Mouse (Mus musculus) hindbrain, embryonic 15.5 days (tissue): ENCODE measurements around the gene Pgpep1l. TPM values are rescaled to one million over a fixed set of nuclear protein-coding genes. Genes with fewer than 3 reads are reported as not detected.

Experiments used
- ATAC-seq: fragments of 200-750 bp; cut with Nextera tagmentation; 2 replicates; pipeline ENCODE4 v1.8.0; 2017; ENCODE audit warnings: low read depth, moderate number of reproducible peaks, moderate TSS enrichment; ENCODE audit not compliant: low FRiP score
- H3K27ac ChIP-seq: fragments of 300-500 bp; sonication (generic); replicated peaks from 2 replicates; pipeline ENCODE4 v1.5.1; 2015; ENCODE audit warnings: mild to moderate bottlenecking, inconsistent platforms
- H3K27me3 ChIP-seq: fragments of 300-500 bp; sonication (generic); 2 replicates; pipeline ENCODE4 v1.6.1; 2015; ENCODE audit warnings: control low read depth, inconsistent platforms
- H3K36me3 ChIP-seq: fragments of 300-500 bp; sonication (generic); 2 replicates; pipeline ENCODE4 v1.6.1; 2015; ENCODE audit warnings: control low read depth, inconsistent platforms
- H3K4me1 ChIP-seq: fragments of 300-500 bp; sonication (generic); replicated peaks from 2 replicates; pipeline ENCODE4 v1.6.1; 2015; ENCODE audit warnings: control low read depth, inconsistent platforms
- H3K4me2 ChIP-seq: fragments of 300-500 bp; sonication (generic); 2 replicates; pipeline ENCODE4 v1.6.1; 2015; ENCODE audit warnings: moderate library complexity, mild to moderate bottlenecking, inconsistent platforms
- H3K4me3 ChIP-seq: fragments of 300-500 bp; sonication (generic); 2 replicates; pipeline ENCODE4 v1.5.1; 2015; ENCODE audit warnings: mild to moderate bottlenecking, inconsistent platforms
- H3K9ac ChIP-seq: fragments of 300-500 bp; sonication (generic); 2 replicates; pipeline ENCODE4 v1.6.1; 2015; ENCODE audit warnings: inconsistent platforms
- H3K9me3 ChIP-seq: fragments of 300-500 bp; sonication (generic); 2 replicates; pipeline ENCODE4 v1.6.1; 2016; ENCODE audit warnings: control low read depth, inconsistent platforms
- WGBS: fragments of 180-500 bp; shearing (Covaris S2); methylation state at CpG from one replicate; pipeline ENCODE4 v1.1.7; 2015; 5-methylcytosine and 5-hydroxymethylcytosine counted together
- polyA plus RNA-seq: library from polyadenylated mRNA; unstranded; fragments of >200 nt; fragmentation: Nextera tagmentation; extraction: Ambion mirVana; gene quantifications from 2 replicates; pipeline ENCODE4 v1.2.1, GENCODE M21; 2015

The Pgpep1l gene
- polyA plus RNA-seq, 1 experiment from 2014 or later: not detected

DNA sequence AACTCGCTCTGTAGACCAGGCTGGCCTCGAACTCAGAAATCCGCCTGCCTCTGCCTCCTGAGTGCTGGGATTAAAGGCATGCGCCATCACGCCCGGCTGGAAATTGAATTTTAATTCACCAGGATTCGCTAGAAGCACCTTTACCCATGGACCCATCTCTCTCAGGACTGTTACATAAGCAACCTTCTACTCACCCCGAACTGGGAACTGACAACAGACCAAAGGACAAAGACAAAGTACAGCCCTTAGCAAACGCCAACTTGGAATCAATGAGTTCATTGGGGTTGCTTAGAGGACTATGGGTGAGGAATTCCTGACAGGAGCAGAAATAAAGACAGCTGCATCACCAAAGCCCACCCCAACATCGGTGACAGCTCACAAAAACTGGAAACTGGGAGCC, 8.6 kb upstream of the Pgpep1l start:
- no peak for ATAC-seq
- H3K36me3 ChIP-seq: no peaks in the 10 kb centered on the region
- no peak overlapping the region for H3K27ac ChIP-seq
- no peak overlapping the region for H3K4me3 ChIP-seq
- H3K9me3 ChIP-seq: no peaks in the 10 kb centered on the region
- peaks cover 17% of the 10 kb centered on the region for H3K4me1 ChIP-seq
- H3K4me2 ChIP-seq: no peak overlapping the region
- H3K9ac ChIP-seq: no peak overlapping the region
- H3K27me3 ChIP-seq: peaks cover 9% of the 10 kb centered on the region; the same call in 1 of the 2 replicates
- 79% methylated on average over 10 of the region's 10 CpGs for WGBS

DNA sequence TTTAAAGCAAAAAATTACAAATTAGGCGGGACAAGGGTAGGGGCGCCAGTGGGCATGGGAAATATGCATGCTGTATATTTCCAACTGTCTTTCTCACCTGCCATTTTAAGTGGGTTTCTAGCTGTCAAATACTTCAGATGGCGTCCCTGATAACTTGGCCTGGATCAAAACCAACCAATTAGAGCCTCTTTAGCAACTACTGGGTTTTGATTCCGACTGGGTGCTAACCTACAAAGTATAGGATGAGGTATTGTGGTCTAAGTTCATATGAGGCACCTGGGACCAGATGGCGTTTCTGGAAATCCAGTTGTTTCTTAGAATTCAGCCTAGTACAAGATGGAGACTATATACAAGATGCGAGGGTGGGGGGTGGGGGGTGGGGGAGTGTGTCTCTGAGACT, 7.8 kb upstream of the Pgpep1l start:
- Histone ChIP-seq H3K9ac (no peak overlapping the region), H3K27me3 (peaks cover 9% of the 10 kb centered on the region; the same call in 1 of the 2 replicates), H3K4me3 (no peak overlapping the region), H3K9me3 (no peaks in the 10 kb centered on the region), H3K4me2 (no peak overlapping the region), H3K27ac (no peak overlapping the region), H3K4me1 (peaks cover 11% of the 10 kb centered on the region), H3K36me3 (no peaks in the 10 kb centered on the region)
- ATAC-seq: no peak
- WGBS: 93% methylated on average over 6 of the region's 6 CpGs

DNA sequence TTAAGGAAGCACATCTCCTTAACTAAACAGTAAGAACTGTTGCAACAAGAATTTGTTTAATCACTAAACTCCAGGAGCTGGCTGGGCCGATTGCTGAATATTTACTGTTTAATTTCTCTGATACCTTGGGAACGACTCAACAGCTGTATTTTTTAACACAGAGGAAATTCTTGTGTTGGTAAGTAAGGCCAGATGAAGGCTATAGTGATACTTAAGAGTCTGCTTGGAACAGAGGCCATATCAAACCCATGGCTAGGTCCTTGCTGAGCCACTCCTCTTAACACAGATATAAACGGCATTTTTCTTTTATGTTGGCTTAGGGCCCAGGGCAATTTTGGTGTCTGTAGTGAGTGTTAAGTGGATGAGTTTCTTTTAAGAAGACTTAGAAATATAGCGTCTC, 6.5 kb upstream of the Pgpep1l start:
- Histone ChIP-seq H3K4me2 (no peak overlapping the region), H3K9ac (no peak overlapping the region), H3K4me1 (peaks cover 5% of the 10 kb centered on the region), H3K27me3 (peaks cover 11% of the 10 kb centered on the region; the same call in 1 of the 2 replicates), H3K9me3 (no peaks in the 10 kb centered on the region), H3K27ac (no peak overlapping the region), H3K36me3 (no peaks in the 10 kb centered on the region), H3K4me3 (no peak overlapping the region)
- no peak for ATAC-seq
- 77% methylated on average over 4 of the region's 4 CpGs for WGBS

DNA sequence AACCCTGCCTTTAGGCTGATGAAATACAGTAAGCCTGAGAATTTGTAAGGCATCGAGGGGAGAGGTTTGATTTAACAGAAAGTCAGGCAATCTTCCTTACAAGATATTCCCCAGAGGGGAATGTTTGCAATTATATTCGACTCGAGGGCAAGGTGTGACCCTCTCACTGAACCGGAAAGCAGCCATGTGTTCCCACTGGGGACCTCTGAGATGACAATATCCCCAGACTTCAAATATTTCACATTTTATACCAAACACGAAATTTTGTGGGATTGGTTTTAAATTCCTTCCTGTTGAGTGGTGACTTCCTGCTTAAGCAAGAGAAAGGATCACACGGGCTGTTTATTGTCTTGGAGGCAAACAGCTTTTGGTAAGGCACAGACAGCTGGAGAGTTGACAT, 2.7 kb upstream of the Pgpep1l start:
- Histone ChIP-seq H3K9ac (no peak overlapping the region), H3K27me3 (0 out of 2 replicates have a peak, but pooled peaks cover 7% of the 10 kb centered on the region), H3K9me3 (no peaks in the 10 kb centered on the region), H3K4me3 (no peak overlapping the region), H3K27ac (no peak overlapping the region), H3K36me3 (no peaks in the 10 kb centered on the region), H3K4me2 (0 out of 2 replicates have a peak overlapping the region, but pooled peaks have one; percentile 0), H3K4me1 (peaks cover 17% of the 10 kb centered on the region)
- 23% methylated on average over 6 of the region's 6 CpGs for WGBS
- ATAC-seq: no peak

DNA sequence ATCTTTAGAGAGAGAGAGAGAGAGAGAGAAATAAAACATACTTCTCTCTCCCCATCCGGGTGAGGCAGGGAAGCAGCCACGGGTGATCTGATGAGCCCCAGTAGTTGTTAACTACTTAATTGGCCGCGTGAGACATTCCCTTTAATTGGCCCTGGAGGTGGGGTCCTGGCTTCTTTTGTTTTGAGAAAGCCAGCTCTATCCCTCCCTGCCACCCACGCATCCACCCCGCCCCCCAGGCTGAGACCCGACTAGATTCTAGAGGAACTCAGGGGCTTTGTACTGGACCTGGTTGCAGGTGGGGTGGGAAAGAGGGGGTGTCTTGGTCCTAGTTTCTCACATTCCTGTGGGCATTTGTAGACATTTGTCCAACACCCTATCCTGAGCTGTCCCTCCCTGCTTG, 1.4 kb upstream of the Pgpep1l start:
- Histone ChIP-seq H3K27ac (no peak overlapping the region), H3K9me3 (no peaks in the 10 kb centered on the region), H3K4me3 (no peak overlapping the region), H3K36me3 (no peaks in the 10 kb centered on the region), H3K4me2 (no peak overlapping the region), H3K4me1 (peaks cover 17% of the 10 kb centered on the region), H3K9ac (no peak overlapping the region), H3K27me3 (0 out of 2 replicates have a peak, but pooled peaks cover 7% of the 10 kb centered on the region)
- WGBS: 36% methylated on average over 7 of the region's 7 CpGs
- no peak for ATAC-seq

DNA sequence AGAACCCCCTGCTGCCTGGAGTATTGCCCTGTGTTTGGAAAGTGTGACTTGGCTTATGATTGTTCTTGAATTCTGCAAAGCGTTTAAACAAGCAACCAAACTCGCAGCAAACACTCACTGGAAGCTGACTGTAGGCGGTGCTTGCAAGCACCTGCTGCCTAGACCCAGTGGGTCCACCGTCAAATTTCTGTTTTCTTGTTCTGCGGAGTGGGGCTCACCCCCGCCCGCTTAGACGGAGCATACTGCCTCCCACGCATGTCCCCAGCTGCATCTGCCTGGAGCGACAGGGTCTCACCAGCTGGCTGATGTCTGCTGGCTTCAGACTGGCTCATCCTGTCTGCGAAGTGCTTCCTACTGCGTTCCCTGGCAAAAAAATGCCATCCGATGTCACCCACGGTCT, 498 bp upstream of the Pgpep1l start:
- H3K36me3 ChIP-seq: no peaks in the 10 kb centered on the region
- H3K4me1 ChIP-seq: peaks cover 17% of the 10 kb centered on the region

DNA sequence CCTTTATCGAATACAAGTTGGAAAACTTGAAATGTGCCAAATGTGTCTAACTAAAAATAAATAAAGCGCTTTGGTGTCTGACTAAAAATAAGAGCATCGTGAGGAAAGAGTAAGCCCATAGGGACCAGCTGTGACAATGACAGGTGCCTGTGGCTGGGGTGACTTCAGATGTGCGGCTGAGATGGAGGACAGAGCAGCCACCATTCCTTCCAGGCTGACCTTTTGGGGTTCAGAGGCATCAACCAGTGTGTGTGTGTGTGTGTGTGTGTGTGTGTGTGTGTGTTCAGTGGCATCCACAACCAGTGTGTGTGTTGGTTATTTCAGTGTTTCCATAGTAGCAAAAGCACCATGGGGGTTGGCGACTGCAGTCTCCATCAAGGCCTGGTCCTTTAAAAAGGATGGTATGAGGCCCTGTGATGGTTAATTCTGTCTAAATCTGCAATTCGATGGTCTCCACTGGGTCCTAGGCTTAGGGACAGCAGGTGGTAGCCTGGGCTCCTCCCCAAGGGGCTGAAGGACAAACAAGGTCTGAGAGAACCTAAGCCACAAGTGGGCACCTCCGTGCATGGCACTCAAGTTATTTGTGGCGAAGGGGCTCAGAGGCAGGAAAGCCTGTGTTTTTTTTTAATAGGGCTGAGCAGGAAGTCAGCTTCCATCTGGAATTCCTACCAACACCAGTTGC, 546 bp downstream of the Pgpep1l start:
- no peaks in the 10 kb centered on the region for H3K9me3 ChIP-seq
- no peak overlapping the region for H3K27ac ChIP-seq
- no peak for ATAC-seq
- 57% methylated on average over 8 of the region's 8 CpGs for WGBS
- H3K36me3 ChIP-seq: no peaks in the 10 kb centered on the region
- no peak overlapping the region for H3K9ac ChIP-seq
- H3K4me3 ChIP-seq: peak overlapping the region; percentile 32
- H3K4me2 ChIP-seq: peak overlapping the region; percentile 65
- peaks cover 17% of the 10 kb centered on the region for H3K4me1 ChIP-seq
- H3K27me3 ChIP-seq: 0 out of 2 replicates have a peak, but pooled peaks cover 7% of the 10 kb centered on the region

More for the DNA sequence above, 498 bp upstream of the Pgpep1l start:
- Histone ChIP-seq H3K9me3 (no peaks in the 10 kb centered on the region), H3K9ac (no peak overlapping the region), H3K4me3 (peak overlapping the region; percentile 32), H3K27me3 (0 out of 2 replicates have a peak, but pooled peaks cover 7% of the 10 kb centered on the region), H3K4me2 (peak overlapping the region; percentile 65), H3K27ac (no peak overlapping the region)
- 11% methylated on average over 14 of the region's 14 CpGs for WGBS
- no peak for ATAC-seq

DNA sequence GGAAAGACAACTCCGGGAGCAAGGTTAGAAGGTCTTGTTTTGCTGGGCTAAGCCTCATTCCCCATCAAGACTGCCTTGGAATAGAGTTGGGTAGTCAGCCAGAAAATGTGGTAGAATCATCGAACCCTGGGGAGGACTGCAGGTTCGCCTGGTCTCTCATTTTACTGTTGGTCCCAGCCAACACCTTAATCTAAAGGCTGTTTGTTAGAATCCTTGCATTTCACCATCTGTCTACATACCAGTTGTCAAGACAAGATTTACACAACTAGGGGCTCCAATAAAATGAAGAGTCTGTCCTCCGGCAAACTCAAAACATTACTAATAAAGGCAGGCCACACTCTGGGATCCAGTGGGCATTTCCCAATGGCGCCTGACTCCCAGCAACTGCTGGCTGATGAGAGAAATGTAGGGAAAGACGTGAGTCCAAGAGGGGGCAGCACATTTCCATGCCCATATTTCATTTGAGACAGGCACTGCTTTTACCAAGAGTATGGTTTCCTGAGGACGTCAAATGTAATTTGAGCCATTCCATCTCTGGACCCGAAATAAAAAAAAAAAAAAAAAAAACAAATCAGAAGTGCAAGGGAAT, 1.3 kb downstream of the Pgpep1l start:
- Histone ChIP-seq H3K36me3 (no peaks in the 10 kb centered on the region), H3K4me2 (no peak overlapping the region), H3K27ac (no peak overlapping the region), H3K9ac (no peak overlapping the region), H3K9me3 (no peaks in the 10 kb centered on the region), H3K27me3 (0 out of 2 replicates have a peak, but pooled peaks cover 7% of the 10 kb centered on the region), H3K4me3 (no peak overlapping the region), H3K4me1 (peaks cover 17% of the 10 kb centered on the region)
- ATAC-seq: no peak
- 65% methylated on average over 8 of the region's 8 CpGs for WGBS

DNA sequence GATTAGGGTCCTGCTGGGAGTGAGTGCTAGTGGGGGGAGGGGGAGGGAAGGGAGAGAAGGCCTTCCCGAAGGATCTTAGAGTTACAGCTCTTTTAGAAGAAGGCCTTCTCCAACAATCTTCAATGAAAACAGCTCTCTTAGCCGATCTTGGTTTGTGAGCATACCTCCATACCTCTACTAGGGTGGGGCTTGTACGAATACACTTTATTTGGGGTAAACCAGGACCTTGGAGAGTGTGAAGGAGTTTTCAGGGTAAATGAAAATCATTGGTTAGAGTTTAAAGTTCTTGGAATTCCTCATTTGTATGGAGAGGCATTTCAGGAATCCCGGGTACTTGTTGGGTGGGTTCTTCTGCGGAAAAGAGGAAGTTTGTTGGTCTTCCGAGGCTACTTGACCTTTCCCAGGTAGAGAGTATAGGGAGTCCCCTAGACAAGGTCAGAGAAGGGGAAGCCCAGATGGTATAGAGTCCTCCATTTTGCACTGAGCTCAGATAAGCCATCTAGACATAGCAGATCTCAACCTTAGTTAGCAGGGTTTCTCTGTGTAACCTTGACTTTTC, 4.4 kb downstream of the Pgpep1l start:
- WGBS: 78% methylated on average over 6 of the region's 6 CpGs
- Histone ChIP-seq H3K36me3 (no peaks in the 10 kb centered on the region), H3K4me3 (no peak overlapping the region), H3K4me2 (no peak overlapping the region), H3K9ac (no peak overlapping the region), H3K4me1 (peaks cover 11% of the 10 kb centered on the region), H3K27me3 (0 out of 2 replicates have a peak, but pooled peaks cover 3% of the 10 kb centered on the region), H3K9me3 (no peaks in the 10 kb centered on the region), H3K27ac (no peak overlapping the region)
- ATAC-seq: no peak

DNA sequence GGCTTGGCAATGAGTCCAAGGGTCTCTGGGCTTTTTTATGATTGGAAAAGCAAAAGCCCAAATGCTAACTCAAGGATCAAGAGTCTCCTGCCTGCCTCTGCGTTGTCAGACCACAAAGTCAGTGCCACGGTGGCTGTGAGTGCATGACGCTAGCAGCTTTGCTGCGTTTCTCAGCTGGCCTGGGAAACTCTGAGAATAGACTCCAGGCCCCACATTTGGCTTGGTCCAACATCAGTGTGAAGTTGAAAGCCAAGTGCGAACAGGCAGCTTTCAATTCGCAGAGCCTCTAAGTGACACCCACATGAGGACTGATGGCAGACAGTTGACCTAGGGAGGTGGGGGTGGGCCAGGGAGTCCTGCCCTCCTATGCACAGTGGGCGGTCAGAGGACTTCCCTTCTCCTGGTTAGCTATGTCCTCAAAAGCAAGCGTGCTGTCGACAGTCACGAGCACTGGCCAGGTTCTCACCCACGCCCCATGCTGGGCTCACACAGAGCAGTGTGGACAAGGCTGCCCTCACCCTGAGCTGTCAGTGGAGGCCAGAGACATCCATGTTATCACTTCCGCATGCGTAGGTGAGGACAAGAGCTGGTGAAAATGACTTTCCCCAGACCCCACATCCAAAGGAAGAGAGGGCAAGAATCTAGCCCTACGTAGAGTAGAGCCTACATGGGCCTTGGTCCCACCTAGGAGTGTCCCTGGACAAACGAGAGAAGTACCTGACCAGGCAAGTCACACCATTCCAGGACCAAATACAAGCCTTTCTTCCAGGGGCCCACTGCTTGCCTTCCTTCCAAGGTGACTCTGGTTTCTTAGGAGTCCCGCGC, 5.5 kb downstream of the Pgpep1l start:
- WGBS: 84% methylated on average over 17 of the region's 17 CpGs
- Histone ChIP-seq H3K4me3 (no peak overlapping the region), H3K4me1 (peaks cover under 1% of the 10 kb centered on the region; the same call in 1 of the 2 replicates), H3K27ac (no peak overlapping the region), H3K9ac (no peak overlapping the region), H3K4me2 (no peak overlapping the region), H3K9me3 (no peaks in the 10 kb centered on the region), H3K36me3 (no peaks in the 10 kb centered on the region), H3K27me3 (0 out of 2 replicates have a peak, but pooled peaks cover under 1% of the 10 kb centered on the region)
- no peak; the same call in 1 of the 2 replicates for ATAC-seq

DNA sequence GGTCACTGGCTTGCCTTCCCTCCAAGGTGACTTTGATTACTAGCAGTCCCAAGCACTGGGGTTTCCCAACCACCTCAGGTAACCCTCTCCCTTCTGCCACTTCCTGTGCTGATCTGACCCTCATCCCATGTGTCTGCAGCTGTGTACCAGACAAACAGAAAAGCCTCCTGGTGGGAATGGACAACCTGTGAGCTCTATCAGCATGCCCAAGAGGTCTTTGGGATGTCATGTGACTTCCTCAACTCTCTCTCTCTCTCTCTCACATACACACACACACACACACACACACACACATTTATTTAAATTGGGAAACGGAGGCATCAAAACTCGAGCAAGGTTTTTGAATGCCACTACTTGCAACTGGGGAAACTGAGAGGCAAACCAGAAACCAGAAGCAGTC, 6.3 kb downstream of the Pgpep1l start:
- 64% methylated on average over 2 of the region's 2 CpGs for WGBS
- Histone ChIP-seq H3K4me1 (no peaks in the 10 kb centered on the region), H3K9ac (no peak overlapping the region), H3K9me3 (no peaks in the 10 kb centered on the region), H3K36me3 (no peaks in the 10 kb centered on the region), H3K4me2 (no peak overlapping the region), H3K27ac (no peak overlapping the region), H3K27me3 (no peaks in the 10 kb centered on the region), H3K4me3 (no peak overlapping the region)
- no peak for ATAC-seq
